Mouse (Mus musculus): ENCODE measurements around the gene Saal1. TPM values are rescaled to one million over a fixed set of nuclear protein-coding genes. Genes with fewer than 3 reads are reported as not detected.

The Saal1 gene
- polyA plus RNA-seq, 1 experiment from 2014 or later = 17.6 TPM

DNA sequence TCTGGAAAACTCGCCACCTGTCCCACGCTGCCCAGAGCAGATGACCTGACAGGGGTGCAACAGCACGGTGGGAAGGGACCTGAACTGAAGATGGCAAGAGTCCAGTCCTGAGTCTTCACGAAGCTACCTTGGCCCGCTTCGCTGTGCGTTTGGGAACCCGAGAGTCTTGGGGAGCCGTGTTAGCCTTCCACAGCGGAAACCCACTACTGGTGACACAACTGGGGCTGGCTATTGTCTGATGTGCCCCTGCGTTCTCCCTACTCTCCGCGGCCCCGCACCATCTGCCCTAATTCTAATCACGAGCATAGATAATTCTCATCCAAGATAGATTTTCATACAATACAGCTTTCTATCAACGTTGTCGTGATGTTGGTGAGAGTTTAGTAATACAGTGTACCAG lies 70.4 kb downstream of the Saal1 start:
- Histone ChIP-seq H3K27me3 (peaks cover 14% of the 10 kb centered on the region), H3K9ac (peak overlapping the region; percentile 87), H3K4me2 (peak overlapping the region; percentile 86), H3K4me3 (peak overlapping the region; percentile 67), H3K9me3 (no peaks in the 10 kb centered on the region), H3K36me3 (no peaks in the 10 kb centered on the region), H3K27ac (peak overlapping the region; percentile 92), H3K4me1 (replicated peaks) (peaks cover 32% of the 10 kb centered on the region)
- peak; percentile 50; the same call in 1 of the 2 replicates for ATAC-seq (ENCODE audit: low FRiP score)
- 11% methylated on average over 17 of the region's 17 CpGs for WGBS

GRCm38 (mm10) chr7:46639692-46640031 lies 70.8 kb downstream of the Saal1 start, which contains the start of gene Sergef:
Gene Sergef, minus strand, starts transcription at chr7:46639807.
- Histone ChIP-seq H3K9me3 (no peaks in the 10 kb centered on the region), H3K4me2 (peak within 1 kb of the TSS; percentile 86), H3K36me3 (peaks cover 3% of the 10 kb centered on the region), H3K9ac (peak within 1 kb of the TSS; percentile 87), H3K4me1 (replicated peaks) (peaks cover 32% of the 10 kb centered on the region), H3K27me3 (peaks cover 14% of the 10 kb centered on the region), H3K27ac (peak within 1 kb of the TSS; percentile 92), H3K4me3 (peak within 1 kb of the TSS; percentile 67)
- ATAC-seq (ENCODE audit: low FRiP score) = peak; percentile 95
- WGBS = under 1% methylated on average over 30 of the region's 30 CpGs

- Histone ChIP-seq H3K36me3 (peaks cover 9% of the 10 kb centered on the region), H3K27ac (peak overlapping the region; percentile 92), H3K27me3 (peaks cover 14% of the 10 kb centered on the region), H3K9ac (peak overlapping the region; percentile 87), H3K4me1 (replicated peaks) (peaks cover 32% of the 10 kb centered on the region), H3K4me2 (peak overlapping the region; percentile 86), H3K4me3 (peak overlapping the region; percentile 67), H3K9me3 (no peaks in the 10 kb centered on the region)
- ATAC-seq (ENCODE audit: low FRiP score) = peak; percentile 59
- 6% methylated on average over 32 of the region's 32 CpGs for WGBS
Measured at GRCm38 (mm10) chr7:46638889-46639691, 71.4 kb downstream of the Saal1 start.

Other genes starting within 250 kb of the Saal1 start
- gene Sergef, start 70.9 kb downstream of the Saal1 start, polyA plus RNA-seq (2015; fragmentation: Nextera tagmentation; extraction: Ambion mirVana) = 34.5 and 36.8 TPM in 2 replicates
- 0.43 and 0.62 TPM in 2 replicates for gene Tph1, start 38.1 kb downstream of the Saal1 start, polyA plus RNA-seq (2015; fragmentation: Nextera tagmentation; extraction: Ambion mirVana)
- gene Saa3, start 5.0 kb upstream of the Saal1 start, polyA plus RNA-seq (2015; fragmentation: Nextera tagmentation; extraction: Ambion mirVana) = 0.35 TPM in 1 of 2 replicates, not detected in the other
- gene Saa4, start 21.9 kb upstream of the Saal1 start, polyA plus RNA-seq (2015; fragmentation: Nextera tagmentation; extraction: Ambion mirVana) = not detected in 2 replicates
- gene Saa1, start 32.3 kb upstream of the Saal1 start, polyA plus RNA-seq (2015; fragmentation: Nextera tagmentation; extraction: Ambion mirVana) = not detected in 2 replicates
- gene Saa2, start 41.1 kb upstream of the Saal1 start, polyA plus RNA-seq (2015; fragmentation: Nextera tagmentation; extraction: Ambion mirVana) = not detected in 2 replicates
- 15.6 and 16.3 TPM in 2 replicates for gene Hps5, start 85.4 kb upstream of the Saal1 start, polyA plus RNA-seq (2015; fragmentation: Nextera tagmentation; extraction: Ambion mirVana)
- gene Gtf2h1, start 85.4 kb upstream of the Saal1 start, polyA plus RNA-seq (2015; fragmentation: Nextera tagmentation; extraction: Ambion mirVana) = 43.7 and 44.2 TPM in 2 replicates
- gene Ldha, start 130.8 kb upstream of the Saal1 start, polyA plus RNA-seq (2015; fragmentation: Nextera tagmentation; extraction: Ambion mirVana) = 521 and 535 TPM in 2 replicates
- gene Ldhc, start 150.5 kb upstream of the Saal1 start, polyA plus RNA-seq (2015; fragmentation: Nextera tagmentation; extraction: Ambion mirVana) = 0.26 and 0.35 TPM in 2 replicates
- gene Tsg101, start 209.3 kb upstream of the Saal1 start, polyA plus RNA-seq (2015; fragmentation: Nextera tagmentation; extraction: Ambion mirVana) = 397 and 415 TPM in 2 replicates
- 5.0 and 5.9 TPM in 2 replicates for gene Uevld, start 247.8 kb upstream of the Saal1 start, polyA plus RNA-seq (2015; fragmentation: Nextera tagmentation; extraction: Ambion mirVana)